Mouse (Mus musculus) bone marrow, adult 2 months (tissue): Measurements from ENCODE around the gene Erbb4. TPM values are rescaled to one million over a fixed set of nuclear protein-coding genes. Genes with fewer than 3 reads are reported as not detected.
"Not testable (repeated sequence)": the region's sequence is repeated elsewhere in the genome, so short reads cannot be mapped to it uniquely, and the experiment has no call there.

Source experiments
- H3K27ac ChIP-seq: fragments of 200-500 bp; 2 replicates; pipeline ENCODE4 v1.5.1; 2012; ENCODE audit warnings: low read depth, mild to moderate bottlenecking, control low read depth, inconsistent platforms, low read length; ENCODE audit not compliant: control insufficient read depth, poor library complexity, insufficient read depth
- H3K4me1 ChIP-seq: fragments of 200-500 bp; 2 replicates; pipeline ENCODE4 v1.6.1; 2011; ENCODE audit warnings: low read length; ENCODE audit not compliant: control insufficient read depth, insufficient read depth
- H3K4me3 ChIP-seq: fragments of 200-500 bp; replicated peaks from 2 replicates; pipeline ENCODE3; 2011; ENCODE audit warnings: mild to moderate bottlenecking, low read depth, low read length, control low read depth; ENCODE audit not compliant: control insufficient read depth
- CTCF ChIP-seq: fragments of 200-500 bp; IDR thresholded peaks from 2 replicates; pipeline ENCODE4 v1.5.1; 2011; ENCODE audit warnings: low read length, control low read depth; ENCODE audit not compliant: control insufficient read depth, insufficient read depth
- POLR2A ChIP-seq: fragments of 200-500 bp; IDR thresholded peaks from 2 replicates; pipeline ENCODE4 v1.6.1; 2011; ENCODE audit warnings: low read depth, mild to moderate bottlenecking, control low read depth, low read length, borderline replicate concordance; ENCODE audit not compliant: control insufficient read depth
- WGBS: fragments of 180-500 bp; shearing (Covaris S2); methylation state at CpG from one replicate; pipeline ENCODE4 v1.1.7; 2018; 5-methylcytosine and 5-hydroxymethylcytosine counted together
- polyA plus RNA-seq: library from polyadenylated mRNA; stranded (reverse); fragments of >200 nt; gene quantifications from 2 replicates; pipeline ENCODE4 v1.2.4, GENCODE M21; 2011; ENCODE audit warnings: low replicate concordance; ENCODE audit not compliant: missing spikeins, insufficient read depth, insufficient read length

The Erbb4 gene
- polyA plus RNA-seq, 1 experiment = not detected

GRCm38 (mm10) chr1:68780032-68780431, 327.8 kb downstream of the Erbb4 start:
- 38% methylated on average over 1 of the region's 1 CpGs for WGBS
- TF ChIP-seq POLR2A = no peak
- TF ChIP-seq CTCF = no peak
- Histone ChIP-seq H3K4me3 (no peak overlapping the region), H3K27ac (no peak overlapping the region), H3K4me1 (no peaks in the 10 kb centered on the region)

DNA sequence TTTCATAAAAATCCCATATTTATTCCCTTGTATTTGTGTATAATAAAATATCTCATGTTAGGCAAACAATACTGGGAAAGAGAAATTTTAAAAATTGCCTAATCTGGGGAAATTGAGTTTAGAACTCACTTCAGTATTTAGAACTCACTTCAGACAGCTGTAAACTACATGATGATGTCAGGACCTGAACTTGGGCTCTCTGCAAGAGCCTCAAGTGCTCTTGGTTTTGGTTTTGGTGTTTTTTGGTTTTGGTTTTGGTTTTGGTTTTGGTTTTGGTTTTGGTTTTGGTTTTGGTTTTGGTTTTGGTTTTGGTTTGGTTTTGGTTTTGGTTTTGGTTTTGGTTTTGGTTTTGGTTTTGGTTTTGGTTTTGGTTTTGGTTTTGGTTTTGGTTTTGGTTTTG, 341.8 kb downstream of the Erbb4 start:
- not testable (repeated sequence) for H3K4me3 ChIP-seq, H3K4me1 ChIP-seq, H3K27ac ChIP-seq

- TF ChIP-seq CTCF (no peak), POLR2A (no peak)
- no peaks in the 10 kb centered on the region for H3K4me1 ChIP-seq
- H3K4me3 ChIP-seq = no peak overlapping the region
- 82% methylated on average over 5 of the region's 5 CpGs for WGBS
- no peak overlapping the region for H3K27ac ChIP-seq
Measured at GRCm38 (mm10) chr1:68762456-68762855, 345.4 kb downstream of the Erbb4 start.

DNA sequence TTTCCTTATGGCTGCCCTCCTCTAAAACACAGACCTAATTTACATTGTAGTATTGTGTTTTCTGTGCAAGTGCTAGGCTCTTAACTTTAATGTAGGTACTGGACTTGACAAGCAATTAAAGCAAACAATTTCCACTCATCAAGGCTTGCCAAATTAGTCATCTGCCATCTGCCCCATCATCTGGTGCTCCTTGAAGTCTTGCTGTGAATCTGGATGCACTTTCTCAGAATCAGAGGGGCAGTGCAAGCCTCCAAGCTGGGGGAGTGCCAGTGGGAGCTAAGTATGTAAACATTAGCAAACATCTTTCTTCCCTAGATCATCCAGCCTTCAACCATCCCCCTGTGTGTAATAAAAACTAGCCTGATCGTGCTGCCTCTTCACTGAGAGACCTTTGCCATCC, 358.9 kb downstream of the Erbb4 start:
- TF ChIP-seq POLR2A (no peak), CTCF (no peak)
- no peak overlapping the region for H3K27ac ChIP-seq
- WGBS = 33% methylated on average over 1 of the region's 1 CpGs
- H3K4me3 ChIP-seq = no peak overlapping the region
- H3K4me1 ChIP-seq = no peaks in the 10 kb centered on the region

- no peak for TF ChIP-seq CTCF
- no peaks in the 10 kb centered on the region for H3K4me1 ChIP-seq
- H3K4me3 ChIP-seq = no peak overlapping the region
- H3K27ac ChIP-seq = no peak overlapping the region
Measured at GRCm38 (mm10) chr1:68681478-68681877, 426.4 kb downstream of the Erbb4 start.

DNA sequence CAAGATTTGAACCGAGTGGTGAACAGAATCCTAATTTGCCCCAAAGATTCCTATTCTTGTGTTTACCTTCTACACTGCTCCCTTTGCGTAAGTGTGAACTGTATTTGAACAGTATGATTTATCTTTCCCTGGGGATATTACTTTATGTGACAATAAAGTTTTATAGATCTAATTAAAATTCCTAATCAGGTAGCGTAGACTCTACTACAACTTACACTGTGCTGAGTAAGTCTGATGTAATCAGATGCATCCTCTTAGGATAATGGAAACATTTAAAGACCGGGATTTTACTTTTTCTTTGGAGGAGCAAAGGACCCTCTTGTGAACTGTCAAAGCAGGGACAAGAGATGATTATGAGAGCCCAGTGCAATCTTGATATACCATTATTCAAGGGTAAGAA, 433.2 kb downstream of the Erbb4 start:
- TF ChIP-seq POLR2A (no peak), CTCF (no peak)
- no peak overlapping the region for H3K27ac ChIP-seq
- no peaks in the 10 kb centered on the region for H3K4me1 ChIP-seq
- H3K4me3 ChIP-seq = no peak overlapping the region
- 85% methylated on average over 4 of the region's 4 CpGs for WGBS

DNA sequence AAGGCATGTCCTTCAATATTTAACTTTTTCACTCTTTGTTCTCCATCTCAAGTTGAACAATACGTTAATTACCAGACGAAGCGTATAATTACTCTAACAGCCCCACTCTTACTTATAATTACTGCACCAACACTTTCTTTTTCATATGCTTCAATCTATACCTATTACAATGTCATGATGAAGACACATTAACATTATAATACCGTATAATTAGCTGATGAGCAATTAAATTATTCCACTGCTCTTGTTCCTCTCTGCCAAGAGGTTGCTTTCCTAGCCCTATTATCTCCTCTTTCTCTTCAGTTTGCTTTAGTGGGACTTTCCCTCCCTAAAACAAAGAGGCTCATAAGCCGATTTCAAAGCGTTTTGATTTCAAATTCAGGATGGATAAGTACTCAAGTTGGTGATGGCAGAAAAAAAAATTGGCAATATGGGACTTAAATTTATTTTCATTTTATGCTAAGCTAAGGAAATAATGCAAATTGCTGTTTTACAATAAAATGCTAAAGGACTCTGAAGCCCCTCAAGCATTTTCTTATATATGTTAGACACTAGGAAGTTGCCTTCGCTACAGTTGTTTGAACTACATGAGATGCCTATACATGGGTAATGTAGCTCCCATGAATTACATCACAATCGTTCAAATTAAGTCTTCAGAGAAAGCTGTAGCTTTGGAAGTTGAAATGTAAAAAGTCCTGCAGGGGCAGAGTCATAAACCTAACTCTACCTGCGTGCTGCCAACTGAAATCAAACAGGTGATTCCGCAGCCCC, 440.8 kb downstream of the Erbb4 start:
- 81% methylated on average over 10 of the region's 10 CpGs for WGBS
- Histone ChIP-seq H3K4me1 (no peaks in the 10 kb centered on the region), H3K27ac (no peak overlapping the region), H3K4me3 (no peak overlapping the region)
- TF ChIP-seq POLR2A (no peak), CTCF (no peak)

DNA sequence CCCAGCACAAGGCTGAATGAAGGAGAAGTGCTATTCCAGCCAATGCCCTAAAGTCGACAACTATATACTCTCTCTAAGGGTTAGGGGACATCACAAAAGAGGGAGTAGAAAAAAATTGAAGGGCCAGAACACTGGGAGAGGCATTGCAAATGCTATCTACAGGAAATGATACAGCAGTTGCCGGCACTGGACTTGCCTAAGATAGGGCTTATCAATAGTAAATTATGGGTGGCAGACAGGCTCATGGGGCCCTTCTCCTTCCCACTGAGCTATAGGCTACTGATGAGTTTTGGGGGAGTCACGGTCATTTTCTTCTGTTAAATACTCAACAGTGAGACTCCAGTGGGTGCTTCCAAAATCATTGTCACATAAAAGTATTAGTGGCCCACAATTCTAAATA, 517.4 kb downstream of the Erbb4 start:
- Histone ChIP-seq H3K4me3 (no peak overlapping the region), H3K27ac (no peak overlapping the region), H3K4me1 (no peaks in the 10 kb centered on the region)
- WGBS = 62% methylated on average over 3 of the region's 3 CpGs
- TF ChIP-seq POLR2A (no peak), CTCF (no peak)

DNA sequence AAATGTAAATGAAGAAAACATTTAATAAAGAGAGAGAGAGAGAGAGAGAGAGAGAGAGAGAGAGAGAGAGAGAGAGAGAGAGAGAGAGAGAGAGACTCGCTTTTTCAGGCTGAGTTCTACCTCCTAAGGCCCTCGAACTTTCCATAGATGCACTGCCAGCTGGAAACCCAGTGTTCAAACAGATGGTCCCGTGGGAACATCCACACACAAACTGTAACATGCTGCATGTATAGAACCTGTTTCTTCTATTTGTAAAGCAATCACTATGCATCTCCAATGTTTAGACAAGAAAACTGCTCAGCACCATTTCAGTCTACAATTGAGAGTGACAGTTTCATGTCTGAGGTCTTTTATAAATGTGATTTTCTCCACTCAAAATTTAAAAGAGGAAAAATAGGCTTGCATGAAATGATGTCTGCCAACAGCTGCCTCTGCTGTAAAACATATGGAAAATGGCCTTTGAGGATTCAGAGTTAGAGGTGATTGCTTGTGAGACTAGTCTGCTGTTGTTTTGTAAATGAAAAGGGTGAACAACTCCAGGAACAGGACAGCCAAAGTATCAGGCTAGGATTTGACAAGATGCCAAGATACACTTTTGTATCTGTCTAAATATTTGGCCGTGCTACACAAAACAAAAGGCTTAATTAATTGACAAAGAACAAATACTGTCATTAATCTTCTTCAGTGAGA, 533.9 kb downstream of the Erbb4 start:
- Histone ChIP-seq H3K27ac (no peak overlapping the region), H3K4me3 (no peak overlapping the region), H3K4me1 (no peaks in the 10 kb centered on the region)
- 66% methylated on average over 4 of the region's 4 CpGs for WGBS
- no peak for TF ChIP-seq POLR2A
- no peak for TF ChIP-seq CTCF
